Mouse (Mus musculus) left cerebral cortex, adult 9 months (tissue): Measurements from ENCODE around the gene Axl.

Experiments used
- DNase-seq, 2 experiments: peaks; one replicate each; pipeline ENCODE4 v3.0.0; 2022; ENCODE audit warnings: low spot score in 2 of 2

Gene Axl

DNA sequence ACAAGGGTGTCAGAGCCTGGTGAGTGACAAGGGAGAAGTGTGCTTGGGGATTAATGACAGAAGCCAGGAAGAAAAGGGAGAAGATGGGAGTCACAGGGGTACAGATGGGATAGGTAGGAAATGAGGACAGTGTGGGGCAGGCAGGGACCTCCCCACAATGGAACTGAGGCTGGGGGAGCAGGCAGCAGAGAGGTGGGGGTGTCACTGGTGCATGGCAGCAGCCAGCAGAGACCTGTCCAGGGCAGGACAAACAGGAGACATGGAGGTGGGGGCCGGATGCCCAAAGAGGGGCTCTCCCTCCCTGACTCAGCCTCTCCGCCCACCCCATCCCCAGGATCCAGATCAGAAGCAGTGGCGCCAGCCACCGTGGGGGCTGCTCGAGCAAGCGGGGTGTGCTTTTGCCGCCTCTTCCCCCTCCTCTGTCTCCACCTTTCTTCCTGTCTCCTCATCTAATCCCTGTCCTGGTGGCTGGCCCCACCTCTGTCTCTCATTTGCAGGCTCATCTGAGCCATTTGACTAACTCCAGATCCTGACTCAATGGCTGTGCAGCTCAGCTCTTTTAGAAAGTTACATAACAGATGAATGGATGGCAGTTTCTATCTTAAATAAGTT is 77.9 kb downstream of the Axl start:
- DNase-seq: peak in 1 of 2 experiments; percentile 66

GRCm38 (mm10) chr7:25709961-25710360 is 78.5 kb downstream of the Axl start:
- DNase-seq: peak in 1 of 2 experiments; percentile 41

- no peak for DNase-seq
Measured at GRCm38 (mm10) chr7:25707581-25708292, 80.8 kb downstream of the Axl start.
